Mouse (Mus musculus) left cerebral cortex, postnatal 4 days (tissue): ENCODE measurements around the gene Ttc17. TPM values are rescaled to one million over a fixed set of nuclear protein-coding genes. Genes with fewer than 3 reads are reported as not detected.

Experiments used
- DNase-seq: peaks from one replicate; pipeline ENCODE4 v3.0.0-alpha.2; 2022
- intact Hi-C: fragments of 180-260 bp; cut with DNase I; formaldehyde crosslinking; loops from one replicate; pipeline ENCODE4 v1.15.1; 2025
- total RNA-seq, 2 experiments: library from RNA; stranded (reverse); gene quantifications; 2 replicates each; pipeline ENCODE4 v1.2.3; 2021

Gene Ttc17
- total RNA-seq, 2 experiments from 2014 or later: 34.2 to 35.1 TPM

- intact Hi-C loops: no loop called here
Observed at GRCm38 (mm10) chr2:94381057-94381647, 25.3 kb downstream of the Ttc17 start.

GRCm38 (mm10) chr2:94378678-94379077, 27.8 kb downstream of the Ttc17 start:
- intact Hi-C loops: no loop called here
- DNase-seq: no peak

More at GRCm38 (mm10) chr2:94381057-94381647, 25.3 kb downstream of the Ttc17 start:
- DNase-seq: no peak

DNA sequence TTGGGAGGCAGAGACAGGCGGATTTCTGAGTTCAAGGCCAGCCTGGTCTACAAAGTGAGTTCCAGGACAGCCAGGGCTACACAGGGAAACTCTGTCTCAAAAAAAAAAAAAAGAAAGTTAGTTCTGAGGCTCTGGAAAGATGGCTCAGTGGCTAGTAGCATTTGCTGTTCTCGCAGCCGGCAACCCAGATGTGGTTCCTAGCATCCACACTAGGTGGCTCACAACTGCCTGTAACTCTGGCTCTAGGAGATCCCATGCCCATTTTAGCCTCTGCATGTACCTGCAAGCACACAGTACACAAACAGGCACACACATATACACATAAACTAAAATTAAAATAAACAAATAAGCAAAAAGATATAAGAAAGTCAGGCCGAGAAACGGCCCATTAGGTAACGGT, 35.4 kb downstream of the Ttc17 start:
- DNase-seq: peak; percentile 41
- intact Hi-C loops: no loop called here

GRCm38 (mm10) chr2:94363821-94364220, 42.7 kb downstream of the Ttc17 start:
- intact Hi-C loops: no loop called here

DNA sequence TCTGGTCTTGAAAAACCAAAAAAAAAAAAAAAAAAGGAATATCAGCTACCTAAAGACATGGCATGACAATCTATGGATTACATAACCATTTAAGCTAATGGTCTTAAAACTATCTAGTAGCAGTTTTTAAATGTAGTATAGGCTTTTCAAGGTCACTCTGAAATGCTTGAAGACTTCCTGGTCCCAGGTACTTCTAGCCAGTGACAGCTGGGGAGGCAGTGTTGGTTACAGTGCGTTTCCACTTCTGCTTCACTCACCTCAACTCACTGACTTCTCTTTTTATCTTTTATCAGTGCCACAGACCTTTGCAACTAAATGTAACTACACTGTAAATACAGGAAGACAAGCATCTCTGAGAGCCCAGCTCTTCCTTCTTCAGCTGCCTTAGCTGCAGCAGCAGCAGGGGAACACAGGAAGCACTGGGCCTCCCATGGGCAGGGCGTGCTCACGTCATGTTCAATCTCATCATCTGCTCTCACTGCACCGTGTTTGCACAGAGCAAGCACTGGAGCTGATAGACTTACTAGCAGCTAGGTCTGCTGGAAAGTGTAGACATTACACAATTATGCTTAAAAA, 46.0 kb downstream of the Ttc17 start:
- DNase-seq: peak; percentile 61
- intact Hi-C loops: no loop called here

More at GRCm38 (mm10) chr2:94363821-94364220, 42.7 kb downstream of the Ttc17 start:
- DNase-seq: no peak

- intact Hi-C loops: no loop called here
- DNase-seq: no peak
Observed at GRCm38 (mm10) chr2:94348165-94348591, 58.3 kb downstream of the Ttc17 start.

DNA sequence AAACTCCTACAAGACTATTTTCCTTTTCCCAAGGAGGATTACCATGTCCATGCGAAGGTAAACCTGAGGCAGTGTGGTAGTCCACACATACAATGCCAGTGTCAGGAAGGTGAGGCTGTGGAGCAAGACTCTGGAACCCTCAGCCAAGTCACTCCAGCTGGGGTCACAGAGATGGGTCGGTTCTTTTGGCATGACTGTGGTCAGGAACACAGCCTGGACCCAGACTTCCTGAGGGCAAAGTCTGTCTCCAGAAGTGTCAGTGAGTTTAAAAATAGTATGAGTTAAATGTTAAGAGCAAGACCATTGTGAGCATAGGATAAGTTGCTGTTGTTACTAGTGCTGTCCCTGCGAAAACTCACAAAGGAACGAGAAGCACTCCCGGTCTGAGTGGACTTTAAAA, 59.7 kb downstream of the Ttc17 start:
- intact Hi-C loops: no loop called here

GRCm38 (mm10) chr2:94344624-94345023, 61.9 kb downstream of the Ttc17 start:
- intact Hi-C loops: no loop called here

More for the DNA sequence above, 59.7 kb downstream of the Ttc17 start:
- no peak for DNase-seq

GRCm38 (mm10) chr2:94343290-94344285, 62.9 kb downstream of the Ttc17 start:
- intact Hi-C loops: no loop called here
- DNase-seq: no peak

More at GRCm38 (mm10) chr2:94344624-94345023, 61.9 kb downstream of the Ttc17 start:
- peak; percentile 17 for DNase-seq

DNA sequence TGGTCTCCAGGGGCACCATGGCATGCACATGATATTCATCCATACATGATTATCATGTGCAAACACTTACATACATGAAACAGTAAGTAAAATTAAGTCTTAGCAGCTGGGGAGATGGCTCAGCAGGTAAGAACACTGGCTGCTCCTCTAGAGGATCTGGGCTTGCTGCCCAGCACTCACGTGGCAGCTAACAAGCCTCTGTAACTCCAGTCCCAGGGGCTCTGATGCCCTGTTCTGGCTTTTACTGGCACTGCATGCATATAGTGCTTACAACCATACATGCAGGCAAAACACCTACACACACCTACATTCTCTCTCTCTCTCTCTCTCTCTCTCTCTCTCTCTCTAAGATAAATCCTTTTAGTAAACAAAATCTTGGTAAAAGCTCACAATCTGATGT, 65.7 kb downstream of the Ttc17 start:
- DNase-seq: peak; percentile 10
- intact Hi-C loops: no loop called here

DNA sequence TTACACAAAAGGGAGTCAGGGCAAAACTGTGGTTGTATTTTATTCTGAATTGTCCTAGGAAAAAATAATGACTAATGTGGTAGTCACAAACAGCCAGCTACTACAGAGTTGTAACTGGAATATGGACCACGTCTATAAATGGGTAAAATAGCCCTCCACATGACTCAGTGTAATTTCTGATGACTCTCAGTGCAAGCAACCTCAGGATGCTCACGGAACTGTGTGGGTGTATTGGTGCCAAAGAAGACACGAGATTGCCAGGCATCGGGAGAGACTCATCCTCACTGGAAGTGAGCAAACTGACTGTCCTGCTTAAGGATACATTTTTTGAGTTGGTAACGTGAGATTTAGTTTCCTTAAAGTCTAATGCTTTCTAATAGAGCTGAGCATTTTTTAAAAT, 67.0 kb downstream of the Ttc17 start:
- no peak for DNase-seq
- intact Hi-C loops: no loop called here

DNA sequence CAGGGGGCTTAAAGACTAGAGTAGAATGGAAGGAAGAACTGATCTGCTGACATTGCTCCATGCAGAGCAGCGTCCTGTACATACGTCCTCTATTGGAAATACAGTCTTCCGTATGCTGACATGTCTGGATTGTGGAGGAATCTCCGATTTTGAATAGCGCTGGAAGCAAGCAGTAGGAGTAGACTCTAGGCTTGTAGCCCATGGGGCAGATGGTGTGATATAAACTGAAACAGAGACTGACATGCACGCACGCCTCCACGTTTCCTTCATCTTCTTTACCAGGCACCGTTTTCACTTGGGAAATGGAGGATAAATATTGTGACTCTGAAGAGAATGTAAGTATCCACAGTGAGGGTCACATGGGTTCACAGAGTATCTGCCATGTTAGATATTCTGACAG, 70.2 kb downstream of the Ttc17 start:
- DNase-seq: no peak
- intact Hi-C loops: no loop called here

GRCm38 (mm10) chr2:94334742-94335046, 71.8 kb downstream of the Ttc17 start:
- no peak for DNase-seq
- intact Hi-C loops: no loop called here

GRCm38 (mm10) chr2:94333841-94334741, 72.4 kb downstream of the Ttc17 start:
- intact Hi-C loops: no loop called here
- DNase-seq: peak; percentile 39

DNA sequence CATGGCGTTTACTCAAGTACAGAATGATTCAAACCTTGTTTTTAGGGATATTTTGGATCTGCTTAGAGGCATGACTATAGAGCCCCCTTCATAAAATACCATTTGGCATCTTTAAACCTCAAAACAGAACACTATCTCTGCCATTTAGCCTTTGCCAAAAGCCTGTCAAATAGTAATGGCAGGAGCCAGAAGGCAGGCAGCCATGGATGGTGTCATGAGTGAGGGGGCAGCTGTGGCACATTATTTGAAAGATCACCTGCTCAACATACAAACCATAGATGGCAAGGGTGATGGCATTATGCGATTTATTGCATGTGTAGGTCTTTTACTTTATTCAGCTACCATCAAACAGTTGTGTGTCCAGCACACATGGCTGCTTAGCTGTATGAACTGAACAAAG, 73.4 kb downstream of the Ttc17 start:
- intact Hi-C loops: no loop called here
- DNase-seq: peak; percentile 36

- no peak for DNase-seq
- intact Hi-C loops: no loop called here
Observed at GRCm38 (mm10) chr2:94329336-94329735, 77.2 kb downstream of the Ttc17 start.

DNA sequence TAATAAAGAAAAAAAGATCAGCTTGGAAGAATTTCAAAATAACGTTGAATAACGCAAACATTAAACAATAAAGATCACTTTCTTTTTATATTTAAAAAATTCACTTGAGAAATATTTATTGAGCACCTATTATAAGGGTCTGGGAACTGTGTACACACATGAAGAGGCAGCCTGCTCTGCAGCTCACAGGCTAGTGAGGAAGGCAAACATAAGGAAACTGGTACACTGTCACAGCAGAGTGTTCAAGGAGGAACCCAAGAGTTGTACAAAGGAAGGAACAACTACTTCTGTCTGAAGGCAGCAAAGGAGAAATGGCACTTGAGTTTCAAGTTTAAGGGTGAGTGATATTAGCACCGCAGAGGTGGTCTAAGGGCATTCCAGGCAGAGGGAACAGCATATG, 78.7 kb downstream of the Ttc17 start:
- no peak for DNase-seq
- intact Hi-C loops: no loop called here

GRCm38 (mm10) chr2:94319780-94320179, 86.7 kb downstream of the Ttc17 start:
- intact Hi-C loops: loop anchor here (5.0 kb wide), 1 partner anchor 98 kb away; no protein-coding TSS in a partner anchor
- DNase-seq: no peak

DNA sequence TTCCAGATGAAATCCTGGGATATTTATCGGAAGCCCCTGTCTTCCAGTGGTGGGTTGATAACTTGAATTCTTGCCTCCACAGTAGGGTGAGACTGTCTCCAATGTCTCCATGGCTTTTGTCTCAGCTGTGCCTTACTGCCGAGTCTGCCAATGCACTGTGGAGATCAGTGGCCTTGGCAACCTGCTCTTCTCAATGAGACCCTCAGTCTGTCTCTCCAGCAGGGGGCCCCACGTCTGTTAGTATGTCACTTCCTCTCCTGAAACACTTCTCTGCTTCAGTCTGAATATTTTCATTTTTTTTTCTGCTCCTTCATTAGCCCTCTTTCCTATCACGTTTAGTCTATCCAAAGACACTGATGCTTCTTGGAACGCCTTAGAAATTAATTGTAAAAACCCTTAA, 90.0 kb downstream of the Ttc17 start:
- intact Hi-C loops: no loop called here
- DNase-seq: peak; percentile 27

DNA sequence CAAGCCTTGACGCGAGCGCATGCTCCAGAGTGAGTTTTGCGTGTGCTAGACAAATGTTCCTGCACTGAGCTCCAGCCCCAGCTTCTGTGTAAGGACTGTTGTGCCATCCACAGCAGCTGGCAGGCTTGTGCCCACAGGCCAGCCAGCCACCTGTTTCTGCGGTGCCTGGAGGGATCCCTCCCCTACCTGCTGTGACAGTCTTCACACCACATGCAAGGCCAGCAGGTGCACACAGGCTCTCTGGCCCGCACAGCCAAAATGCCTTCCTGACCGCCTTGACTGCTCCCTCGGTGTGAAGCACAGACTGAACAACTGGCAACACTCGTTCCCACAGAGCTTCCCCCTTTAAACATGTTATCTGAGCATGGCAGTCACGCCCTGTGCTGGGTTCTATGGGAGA, 102.5 kb downstream of the Ttc17 start:
- intact Hi-C loops: no loop called here
- peak; percentile 36 for DNase-seq
